Mouse (Mus musculus) kidney, adult 8-10 months (tissue): ENCODE measurements around the gene Tvp23a.
A peak's percentile ranks its signal among the peaks of the same experiment; 100 is the strongest.

Source experiments
- DNase-seq, 2 experiments: peaks; one replicate each; pipeline ENCODE4 v3.0.0; 2022

The Tvp23a gene

GRCm38 (mm10) chr16:10452445-10452896 lies 5.3 kb upstream of the Tvp23a start:
- peak; percentile 88 to 93 for DNase-seq

GRCm38 (mm10) chr16:10451906-10452305 lies 4.7 kb upstream of the Tvp23a start:
- DNase-seq: no peak

GRCm38 (mm10) chr16:10448931-10449330 lies 1.8 kb upstream of the Tvp23a start:
- DNase-seq: peak; percentile 53 to 66

- DNase-seq: no peak
Observed at GRCm38 (mm10) chr16:10447781-10448180, 619 bp upstream of the Tvp23a start.

- DNase-seq: no peak
Observed at GRCm38 (mm10) chr16:10446573-10447263, 444 bp downstream of the Tvp23a start.

- no peak for DNase-seq
Observed at GRCm38 (mm10) chr16:10443723-10444122, 3.4 kb downstream of the Tvp23a start.

GRCm38 (mm10) chr16:10441761-10442160 lies 5.4 kb downstream of the Tvp23a start:
- no peak for DNase-seq

DNA sequence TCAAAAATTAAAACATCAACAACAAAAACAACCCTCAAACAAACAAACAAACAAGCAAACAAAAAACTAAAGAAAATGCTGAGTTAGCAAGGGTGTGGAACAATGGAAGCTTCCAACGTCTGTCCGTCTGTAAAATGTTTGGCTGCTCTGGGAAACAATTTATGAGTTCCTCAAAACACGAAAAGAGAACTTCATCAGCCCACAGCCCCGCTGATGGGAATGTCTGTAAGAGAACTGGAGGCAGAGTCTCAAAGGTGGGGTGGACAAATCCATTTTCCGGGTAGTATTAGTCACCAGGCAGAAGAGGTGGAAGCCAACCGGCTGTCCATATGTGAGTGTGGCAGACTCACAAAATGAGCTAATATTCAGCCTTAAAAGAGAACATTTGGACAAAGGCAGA lies 5.8 kb downstream of the Tvp23a start:
- DNase-seq: no peak

DNA sequence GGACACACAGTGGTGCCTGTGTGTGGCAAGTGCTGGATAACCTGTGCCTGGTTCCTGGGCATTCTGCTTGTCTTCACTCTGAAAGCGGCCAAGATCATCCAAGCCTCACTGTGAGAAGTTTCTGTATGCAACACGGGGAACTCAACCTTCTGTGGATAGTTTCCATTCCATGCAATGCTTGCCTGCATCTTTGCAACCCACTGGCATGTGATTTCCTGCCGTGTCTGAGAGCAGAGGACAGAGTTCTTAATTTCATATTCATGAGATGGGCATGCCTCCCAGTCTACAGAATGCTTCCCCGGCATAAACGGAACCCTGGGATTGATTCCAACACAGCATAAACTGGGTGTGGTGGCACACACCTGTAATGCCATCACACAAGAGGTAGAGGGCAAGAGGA lies 9.1 kb downstream of the Tvp23a start:
- DNase-seq: no peak

DNA sequence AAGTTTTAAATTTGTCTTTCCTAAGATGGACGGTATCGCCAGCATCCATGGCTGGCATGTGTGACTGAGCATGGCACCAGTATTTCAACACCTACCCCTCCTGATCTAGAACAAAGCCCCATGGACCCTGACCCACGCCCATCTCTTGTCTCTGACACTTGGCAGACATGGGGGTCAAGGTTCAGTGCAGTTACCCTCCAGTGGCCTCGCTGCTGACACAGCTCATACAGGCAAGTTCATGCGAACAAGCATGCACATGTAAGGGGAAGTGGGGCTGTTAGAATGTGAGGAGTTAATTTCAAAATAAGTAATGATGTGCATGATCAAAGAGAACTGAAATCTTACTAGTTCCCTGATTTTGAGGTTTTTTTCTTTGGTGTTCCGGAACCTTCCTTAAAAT lies 11.0 kb downstream of the Tvp23a start:
- peak; percentile 64 to 69 for DNase-seq

- no peak for DNase-seq
Observed at GRCm38 (mm10) chr16:10433344-10433743, 13.8 kb downstream of the Tvp23a start.

- no peak for DNase-seq
Observed at GRCm38 (mm10) chr16:10432387-10432786, 14.8 kb downstream of the Tvp23a start.

DNA sequence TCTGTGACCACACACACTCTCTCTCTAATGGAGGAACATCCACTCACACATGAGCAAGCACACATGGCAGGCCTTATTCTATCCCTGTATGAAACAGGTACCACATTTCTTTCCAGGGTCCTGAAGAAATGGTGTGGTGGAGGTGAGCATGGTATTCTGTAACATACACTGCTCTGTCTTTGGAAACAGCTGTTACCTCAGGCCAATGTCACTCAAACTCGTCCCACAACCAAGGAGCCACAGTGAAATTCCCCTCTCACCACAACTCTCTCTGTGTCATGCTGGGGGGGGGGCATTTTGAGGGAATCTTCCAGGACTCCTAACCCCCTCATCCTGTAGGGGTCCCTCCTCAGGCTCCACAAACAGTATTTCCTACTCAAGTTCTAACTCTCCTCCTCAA lies 15.3 kb downstream of the Tvp23a start:
- DNase-seq: no peak

GRCm38 (mm10) chr16:10420447-10421054 lies 26.6 kb downstream of the Tvp23a start:
- DNase-seq: no peak

DNA sequence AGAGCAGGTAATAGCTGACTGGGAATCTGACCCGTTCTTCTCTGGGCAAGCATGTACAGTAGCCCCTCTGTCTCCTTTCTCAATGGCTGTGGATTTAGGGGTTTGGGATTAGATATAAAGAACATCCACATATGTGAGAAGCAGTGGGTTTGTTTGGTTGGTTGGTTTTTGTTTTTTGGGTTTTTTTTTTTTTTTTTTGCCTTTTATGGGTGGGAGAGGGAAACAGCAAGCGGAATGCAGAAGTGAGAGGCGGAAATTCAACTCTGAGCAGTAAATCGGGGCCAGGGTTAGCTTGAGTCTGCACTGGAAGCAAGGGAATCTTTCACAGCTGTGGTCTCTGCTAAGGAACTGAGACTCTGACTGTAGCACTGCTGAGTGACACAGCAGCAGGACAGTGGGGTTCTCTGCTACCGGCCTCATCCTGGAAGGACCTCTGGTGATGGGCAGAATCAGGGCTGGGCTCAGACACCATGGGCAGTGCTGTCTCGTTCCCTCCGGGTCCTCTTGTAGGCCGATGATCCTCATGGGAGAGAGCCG lies 29.4 kb downstream of the Tvp23a start:
- DNase-seq: no peak

DNA sequence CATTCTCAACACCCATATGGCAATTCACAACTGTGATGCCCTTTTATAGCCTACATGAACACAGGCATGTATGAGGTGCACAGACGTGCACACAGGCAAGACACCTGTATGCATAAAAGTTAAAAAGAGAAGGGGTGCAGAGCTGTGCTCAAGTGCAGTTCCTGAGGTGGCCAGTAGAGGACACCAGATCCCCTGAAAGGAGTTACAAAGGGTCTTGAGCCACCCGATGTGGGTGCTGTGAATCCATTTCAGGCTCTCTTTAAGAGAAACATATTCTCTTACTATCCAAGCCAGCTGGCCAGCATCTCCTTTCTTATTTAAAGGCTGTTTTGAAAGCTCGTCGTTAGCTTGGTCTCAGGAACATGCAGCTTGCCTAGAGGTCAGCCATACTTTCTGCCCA lies 30.3 kb downstream of the Tvp23a start:
- DNase-seq: no peak

DNA sequence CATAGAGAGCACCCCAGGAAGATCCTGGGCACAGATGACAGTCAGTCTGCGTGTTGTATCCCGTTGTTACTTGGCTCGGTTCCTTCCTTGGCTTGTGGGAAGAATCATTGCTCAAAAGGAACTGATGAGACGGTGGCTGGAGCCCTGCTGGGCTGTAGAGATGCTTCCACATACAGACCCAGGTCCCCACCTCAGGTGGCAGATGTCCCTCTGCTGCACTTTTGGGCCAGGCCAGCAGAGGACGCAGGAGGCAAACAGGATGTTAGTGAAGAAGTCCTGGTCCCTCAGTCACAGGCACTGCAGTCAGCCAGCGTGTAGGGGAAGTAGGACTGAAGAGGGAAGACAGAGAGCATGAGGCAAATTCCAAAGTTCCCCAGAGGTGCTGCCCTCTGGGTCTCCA lies 31.2 kb downstream of the Tvp23a start:
- DNase-seq: peak; percentile 54 to 69

GRCm38 (mm10) chr16:10411764-10412746 lies 35.1 kb downstream of the Tvp23a start, which contains the start of gene Nubp1:
Gene Nubp1, plus strand, starts transcription at chr16:10411948.
- DNase-seq: peak; percentile 93 to 94

GRCm38 (mm10) chr16:10399160-10399559 lies 48.0 kb downstream of the Tvp23a start:
- peak; percentile 52 to 85 for DNase-seq

DNA sequence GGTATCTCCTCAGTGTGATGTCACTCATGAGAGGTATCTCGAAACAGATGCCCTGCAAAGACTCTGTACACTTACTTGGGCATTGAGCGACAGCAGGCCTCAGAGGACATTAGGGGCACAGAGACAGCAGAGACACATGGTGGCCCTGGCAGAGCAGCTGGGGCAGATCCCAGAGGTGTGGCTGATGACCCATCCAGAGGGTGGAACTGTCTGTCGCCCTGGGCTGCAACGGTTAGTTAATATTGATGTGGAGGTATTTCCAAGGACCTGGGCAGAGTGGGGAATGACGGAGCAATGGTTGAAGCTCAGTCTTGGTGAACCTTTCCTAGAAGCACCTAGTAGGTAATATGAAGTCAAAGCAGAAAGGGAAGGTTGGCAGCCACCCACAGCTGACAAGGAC lies 48.4 kb downstream of the Tvp23a start:
- no peak for DNase-seq

- peak; percentile 46 to 63 for DNase-seq
Observed at GRCm38 (mm10) chr16:10394699-10395540, 52.2 kb downstream of the Tvp23a start, which contains the start of gene Tekt5. Gene Tekt5, minus strand, starts transcription at chr16:10395490.

DNA sequence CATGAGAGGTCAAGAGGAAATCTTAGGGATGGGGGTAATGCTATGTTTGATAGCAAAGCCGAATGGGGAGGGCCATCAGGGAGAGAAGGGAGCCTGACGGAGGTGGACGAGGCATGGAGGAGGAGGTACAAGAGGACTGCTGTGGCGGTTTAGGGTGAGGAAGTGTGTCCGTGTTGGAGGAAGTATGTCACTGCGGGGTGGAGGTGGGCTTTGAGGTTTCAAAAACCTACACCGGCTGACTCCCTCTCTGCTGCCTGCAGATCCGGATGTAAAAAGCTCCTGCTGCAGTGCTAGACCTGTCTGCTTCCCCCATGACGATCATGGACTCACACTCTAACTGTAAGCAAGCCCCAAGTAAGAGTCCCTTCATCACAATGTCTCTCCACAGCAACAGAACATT lies 54.6 kb downstream of the Tvp23a start:
- no peak for DNase-seq
